Mouse (Mus musculus) erythroid progenitor cell, adult 5-6 weeks (primary cell): ENCODE measurements around the gene Ceacam15. TPM values are rescaled to one million over a fixed set of nuclear protein-coding genes. Genes with fewer than 3 reads are reported as not detected.
"Not testable (repeated sequence)": the region's sequence is repeated elsewhere in the genome, so short reads cannot be mapped to it uniquely, and the experiment has no call there.

Experiments
- ATAC-seq: replicated peaks from 2 replicates; pipeline ENCODE4 v1.8.0; 2016; ENCODE audit warnings: moderate number of reproducible peaks, mild to moderate bottlenecking, moderate TSS enrichment, inconsistent platforms; ENCODE audit not compliant: poor library complexity, low FRiP score, severe bottlenecking
- total RNA-seq, 2 experiments: library from RNA; stranded (forward) in 1 of 2; stranded (reverse) in 1 of 2; fragments of 150-400 nt in 1 of 2; fragments of 186-747, 209-891 nt in 1 of 2; gene quantifications; 2 replicates each; pipeline versions ENCODE4 v1.2.3 to v1.2.4; 2015 to 2017; ENCODE audit warnings: low replicate concordance in 2 of 2

The Ceacam15 gene
- total RNA-seq (2015; ENCODE audit: low replicate concordance), result not detected in 2 replicates
- not detected in 2 replicates for total RNA-seq (2017; ENCODE audit: low replicate concordance)

DNA sequence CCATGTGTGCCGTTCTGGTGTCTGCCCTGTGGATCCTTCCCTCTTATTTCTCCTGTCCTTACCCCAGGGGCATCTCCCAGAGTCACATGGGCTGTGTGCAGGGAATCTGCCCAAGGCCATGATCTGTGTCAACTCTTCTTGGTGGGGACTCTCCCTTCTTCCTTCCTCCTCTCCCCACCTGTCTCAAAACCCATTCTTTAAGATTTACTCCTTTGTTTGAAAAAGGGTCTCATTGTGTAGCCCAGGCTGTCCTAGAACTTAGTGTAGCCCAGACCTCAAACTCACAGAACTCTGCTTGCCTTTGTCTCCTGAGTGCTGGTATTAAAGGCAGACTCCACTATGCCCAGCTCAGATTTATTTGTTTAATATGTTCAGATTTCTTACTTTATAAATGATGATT, at the start of gene Ceacam15:
TSS of gene Ceacam15 (minus strand) at position 101 of the 400 bp plus-strand sequence.
- ATAC-seq, result no peak

DNA sequence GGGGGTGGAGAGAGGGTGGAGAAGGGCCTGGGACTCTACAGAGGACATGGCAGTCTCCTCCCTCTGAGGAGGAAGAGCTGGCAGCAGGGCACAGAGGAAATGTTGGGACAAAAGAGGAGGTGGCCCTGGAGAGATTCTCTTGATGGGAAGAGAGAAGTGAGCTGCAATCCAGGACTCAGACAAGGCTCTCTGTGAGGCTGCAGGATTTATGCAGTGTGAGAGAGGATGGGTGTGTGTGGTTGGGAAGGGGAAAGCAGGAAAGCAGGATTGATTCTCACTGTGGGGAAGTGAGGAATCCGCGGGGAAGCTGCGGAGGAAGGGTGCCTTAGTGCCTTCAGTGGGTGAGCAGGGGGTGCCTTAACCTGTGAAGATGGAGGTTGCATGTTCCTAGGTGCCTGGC, 47.0 kb upstream of the Ceacam15 start:
- ATAC-seq, result not testable (repeated sequence)

DNA sequence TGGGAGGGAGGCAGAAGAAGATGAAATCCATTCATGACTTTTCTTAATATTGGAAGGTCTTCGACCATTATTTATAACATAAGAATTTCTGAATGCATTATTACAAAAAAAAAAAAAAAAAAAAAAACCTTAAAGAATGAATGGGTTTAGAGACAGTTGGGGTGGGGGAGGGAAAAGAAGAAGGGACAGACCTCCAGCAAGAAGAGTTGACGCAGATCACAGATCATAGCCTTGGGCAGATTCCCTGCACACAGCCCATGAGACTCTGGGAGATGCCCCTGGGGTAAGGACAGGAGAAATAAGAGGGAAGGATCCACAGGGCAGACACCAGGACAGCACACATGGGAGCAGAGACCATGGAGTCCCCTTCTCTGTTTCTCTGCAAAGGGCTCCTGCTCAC, 46.1 kb upstream of the Ceacam15 start, which contains the start of gene Ceacam9:
TSS of gene Ceacam9 (plus strand) at position 301 of the 400 bp plus-strand sequence.
- ATAC-seq, result no peak

DNA sequence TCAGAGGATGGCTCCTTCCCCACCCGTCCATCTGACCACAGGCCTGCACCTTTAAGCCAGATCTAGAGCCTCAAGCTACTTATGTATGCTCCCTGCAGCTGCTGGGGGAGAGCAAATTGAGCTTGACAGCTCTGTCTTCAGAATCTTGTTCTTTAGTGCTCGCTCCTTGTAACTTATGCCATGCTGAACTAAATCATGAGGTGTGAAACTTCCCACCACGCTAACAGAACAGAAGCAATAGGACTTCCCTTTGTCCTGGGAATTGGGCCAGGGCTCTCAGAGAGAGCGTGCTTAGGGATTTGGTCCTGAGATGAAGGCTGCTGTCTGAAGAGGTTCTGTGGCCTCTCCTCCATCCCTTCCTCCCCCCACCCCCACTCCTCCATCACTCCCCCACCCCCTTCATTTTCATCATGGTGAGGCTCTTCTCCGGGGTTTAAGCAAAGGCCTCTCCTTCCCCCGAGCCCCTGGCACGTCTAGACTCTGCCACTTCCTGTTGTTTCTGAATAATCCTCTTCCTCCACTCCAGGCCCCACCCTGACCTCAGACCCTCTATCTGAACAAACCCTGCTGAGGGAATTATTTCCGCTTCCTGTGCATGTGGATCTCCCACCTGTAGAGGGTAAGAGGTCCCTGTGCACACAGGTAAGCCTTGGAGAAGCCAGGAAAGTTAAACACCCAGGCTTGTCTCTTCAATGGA, 41.1 kb upstream of the Ceacam15 start:
- not testable (repeated sequence) for ATAC-seq

DNA sequence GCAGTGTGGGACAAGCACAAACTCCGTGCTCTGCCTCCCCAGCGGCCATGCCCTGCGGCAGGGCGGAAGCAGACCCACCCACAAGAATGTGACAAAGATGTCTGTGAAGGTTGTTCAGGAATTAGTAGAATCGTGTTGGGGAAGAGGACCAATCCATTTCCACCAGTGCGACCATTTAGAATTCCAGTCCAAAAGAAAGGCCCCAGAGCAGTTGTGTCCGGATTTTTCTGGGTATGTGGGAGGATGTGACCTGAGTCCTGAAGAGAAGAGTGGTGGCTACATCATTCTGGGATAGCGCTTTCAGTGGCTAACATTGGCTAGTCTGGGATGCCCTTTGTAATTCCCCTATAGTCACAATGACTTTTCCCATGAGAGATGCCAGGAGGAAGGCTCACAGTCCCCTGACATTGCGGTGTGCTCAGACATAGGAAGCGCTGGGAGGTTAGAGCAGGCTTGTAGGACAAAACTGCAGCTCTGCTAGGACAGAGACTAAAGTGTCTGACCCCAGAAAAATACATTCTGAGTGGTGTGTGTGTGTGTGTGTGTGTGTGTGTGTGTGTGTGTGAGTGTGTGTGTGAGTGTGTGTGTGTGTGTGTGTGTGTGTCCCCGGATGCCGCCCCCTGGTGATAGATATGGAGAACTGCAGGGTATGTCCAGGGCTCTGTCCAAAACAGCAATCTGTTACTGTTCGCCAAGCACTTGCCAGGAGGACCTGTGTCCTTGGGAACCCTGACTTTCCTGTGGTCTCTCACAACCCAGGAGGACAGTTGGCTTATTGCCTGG, 37.3 kb upstream of the Ceacam15 start:
- ATAC-seq, result no peak

DNA sequence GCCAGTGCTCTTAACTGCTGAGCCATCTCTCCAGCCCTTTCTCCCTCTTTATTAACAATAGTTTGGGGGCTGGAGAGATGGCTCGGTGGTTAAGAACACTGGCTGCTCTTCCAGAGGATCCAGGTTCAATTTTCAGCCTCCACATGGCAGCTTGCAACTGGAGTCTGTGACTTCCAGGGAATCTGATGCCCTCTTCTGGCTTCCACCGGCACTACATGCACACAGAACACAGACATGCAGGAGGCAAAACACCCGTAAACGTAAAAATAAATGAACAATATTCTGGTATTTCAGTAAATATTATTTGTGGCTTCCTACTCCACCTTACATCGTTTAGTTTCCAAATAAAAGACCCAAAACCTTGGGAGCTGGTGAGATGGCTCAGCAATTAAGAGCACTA, 35.1 kb upstream of the Ceacam15 start:
- ATAC-seq, result no peak

DNA sequence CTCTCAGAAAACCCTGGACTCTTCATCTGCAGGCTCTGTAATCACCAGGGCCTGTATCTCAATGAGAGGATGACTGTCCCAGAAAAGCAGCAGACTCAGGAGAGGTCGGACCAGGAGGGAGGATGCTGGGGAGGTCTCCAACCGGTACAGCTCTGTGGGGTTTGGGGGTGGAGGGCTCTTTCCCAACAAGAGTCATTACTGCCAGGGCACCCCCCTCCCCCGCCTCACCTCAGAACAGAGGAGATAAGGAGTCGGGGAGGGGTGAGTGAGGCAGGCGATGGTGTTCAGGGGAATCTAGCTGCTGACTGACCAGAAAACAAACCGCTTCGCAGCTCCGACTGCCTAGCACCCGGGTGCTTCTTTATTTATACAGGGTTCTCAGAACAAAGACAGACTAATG, 32.7 kb upstream of the Ceacam15 start:
- ATAC-seq, result no peak

DNA sequence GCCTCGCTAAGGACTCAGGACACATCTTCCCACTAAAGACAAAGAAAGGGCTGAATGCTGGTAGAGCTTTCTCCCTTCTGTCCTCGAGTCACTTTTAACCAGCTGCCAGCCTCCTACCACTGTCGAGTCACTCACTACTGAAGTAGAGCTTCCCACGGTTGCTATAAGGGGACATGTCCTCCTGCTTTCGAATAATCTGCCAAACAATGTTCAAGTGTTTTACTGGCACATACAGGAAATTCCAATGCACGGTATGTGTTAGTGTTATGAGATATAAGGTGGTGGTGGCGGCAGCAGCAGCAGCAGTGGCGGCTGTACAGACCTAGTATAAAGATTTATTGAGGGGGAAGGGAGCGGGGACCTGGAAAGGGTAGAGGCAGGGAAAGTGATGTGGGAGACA, 30.9 kb upstream of the Ceacam15 start:
- no peak for ATAC-seq

DNA sequence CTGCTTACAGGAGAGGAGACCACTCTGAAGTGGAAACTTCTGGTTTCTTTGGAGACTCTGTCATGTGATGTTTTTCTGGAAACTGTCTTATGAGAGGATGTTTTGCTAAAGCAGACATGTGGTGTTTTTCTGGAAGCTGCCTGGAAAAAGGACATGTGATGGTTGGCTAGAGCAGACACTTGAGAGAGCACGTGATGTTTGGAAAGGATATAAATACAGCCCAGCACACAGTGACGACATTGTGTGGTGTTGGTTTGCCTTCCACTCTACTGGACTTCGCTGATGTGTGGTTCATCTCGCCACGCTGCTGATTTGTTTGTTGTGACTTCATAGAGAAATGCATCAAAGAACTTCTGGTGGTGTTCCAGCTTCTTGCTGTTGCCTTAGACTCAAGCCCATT, 25.1 kb upstream of the Ceacam15 start:
- no peak for ATAC-seq

DNA sequence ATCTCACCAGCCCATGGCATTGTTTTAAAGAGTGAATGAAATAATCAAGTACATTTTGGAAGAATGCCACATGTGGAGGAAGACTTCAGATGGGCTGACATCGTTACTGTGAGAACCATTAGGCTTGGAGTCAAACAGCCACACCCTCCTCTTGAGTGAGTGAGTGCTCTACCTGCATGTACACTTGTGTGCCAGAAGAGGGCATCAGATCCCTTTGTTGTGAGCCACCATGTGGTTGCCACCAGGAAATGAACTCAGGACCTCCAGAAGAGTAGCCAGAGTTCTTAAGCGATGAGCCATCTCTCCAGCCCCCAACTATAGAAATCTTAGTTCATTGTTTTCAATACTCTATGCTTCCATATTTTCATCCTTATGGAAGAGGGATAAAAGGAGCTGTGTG, 23.5 kb upstream of the Ceacam15 start:
- ATAC-seq, result peak; percentile 61; the same call in 1 of the 2 replicates

DNA sequence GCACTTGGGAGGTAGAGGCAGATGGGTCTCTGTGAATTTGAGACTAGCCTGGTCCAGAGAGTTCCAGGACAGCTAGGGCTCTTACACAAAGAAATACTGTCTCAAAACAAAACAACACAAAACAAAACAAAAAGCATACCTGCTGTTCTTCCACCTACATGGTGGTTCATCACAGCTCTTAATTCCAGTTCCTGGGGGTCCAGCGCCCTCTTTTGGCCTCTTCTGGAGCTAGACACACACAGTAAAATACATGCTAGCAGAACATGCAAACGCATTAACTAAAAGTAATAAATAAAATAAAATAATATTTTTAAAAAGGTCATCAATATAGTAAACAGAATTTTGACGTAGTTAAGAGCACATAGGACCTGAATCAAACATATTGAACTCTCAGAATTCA, 19.5 kb upstream of the Ceacam15 start:
- ATAC-seq, result no peak

DNA sequence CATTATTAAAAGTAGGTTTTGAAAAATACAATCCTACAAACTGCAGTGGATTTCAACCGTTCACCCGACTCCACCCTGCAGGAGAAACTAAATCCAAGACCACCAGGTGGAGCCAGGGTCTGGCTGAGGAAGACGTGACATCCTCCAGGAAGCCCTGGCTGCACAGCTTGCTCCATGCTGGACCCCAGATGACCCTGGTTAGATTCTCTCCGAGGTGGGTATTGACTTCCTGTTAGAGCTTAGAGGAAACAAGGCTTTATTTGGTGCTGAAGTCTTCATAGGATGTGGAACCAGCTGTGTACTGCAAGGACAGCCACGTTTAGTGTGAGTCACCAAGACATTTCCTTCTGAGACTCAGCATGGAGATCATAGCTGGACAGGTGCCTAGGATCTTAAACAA, 13.7 kb upstream of the Ceacam15 start:
- ATAC-seq, result no peak

DNA sequence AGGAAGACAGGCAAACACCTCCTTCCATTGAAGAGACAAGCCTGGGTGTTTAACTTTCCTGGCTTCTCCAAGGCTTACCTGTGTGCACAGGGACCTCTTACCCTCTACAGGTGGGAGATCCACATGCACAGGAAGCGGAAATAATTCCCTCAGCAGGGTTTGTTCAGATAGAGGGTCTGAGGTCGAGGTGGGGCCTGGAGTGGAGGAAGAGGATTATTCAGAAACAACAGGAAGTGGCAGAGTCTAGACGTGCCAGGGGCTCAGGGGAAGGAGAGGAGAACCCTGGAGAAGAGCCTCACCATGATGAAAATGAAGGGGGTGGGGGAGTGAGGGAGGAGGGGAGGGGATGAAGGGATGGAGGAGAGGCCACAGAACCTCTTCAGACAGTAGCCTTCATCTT, 4.7 kb upstream of the Ceacam15 start:
- not testable (repeated sequence) for ATAC-seq

DNA sequence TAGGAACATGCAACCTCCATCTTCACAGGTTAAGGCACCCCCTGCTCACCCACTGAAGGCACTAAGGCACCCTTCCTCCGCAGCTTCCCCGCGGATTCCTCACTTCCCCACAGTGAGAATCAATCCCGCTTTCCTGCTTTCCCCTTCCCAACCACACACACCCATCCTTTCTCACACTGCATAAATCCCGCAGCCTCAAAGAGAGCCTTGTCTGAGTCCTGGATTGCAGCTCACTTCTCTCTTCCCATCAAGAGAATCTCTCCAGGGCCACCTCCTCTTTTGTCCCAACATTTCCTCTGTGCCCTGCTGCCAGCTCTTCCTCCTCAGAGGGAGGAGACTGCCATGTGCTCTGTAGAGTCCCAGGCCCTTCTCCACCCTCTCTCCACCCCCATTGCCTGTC, 806 bp downstream of the Ceacam15 start:
- not testable (repeated sequence) for ATAC-seq

DNA sequence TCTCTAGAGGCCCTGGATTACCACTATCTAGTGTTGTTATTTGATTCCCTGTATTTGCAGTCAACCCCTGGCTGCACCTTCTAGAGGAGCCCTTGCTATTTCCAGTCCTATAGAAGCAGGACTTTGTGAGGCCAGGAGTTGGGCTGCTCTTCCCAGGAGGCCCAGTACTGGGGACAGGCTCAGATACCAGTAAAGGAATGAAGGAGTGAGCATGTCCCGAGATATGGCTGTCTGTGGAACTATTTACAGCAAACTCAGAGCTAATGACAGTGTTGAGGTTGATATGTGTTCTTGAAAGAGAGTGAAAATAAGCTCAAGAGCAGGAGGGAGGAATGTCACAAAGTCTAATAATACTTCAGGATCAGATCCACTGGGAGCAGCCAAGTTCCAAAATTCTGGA, 1.7 kb downstream of the Ceacam15 start:
- ATAC-seq, result no peak

DNA sequence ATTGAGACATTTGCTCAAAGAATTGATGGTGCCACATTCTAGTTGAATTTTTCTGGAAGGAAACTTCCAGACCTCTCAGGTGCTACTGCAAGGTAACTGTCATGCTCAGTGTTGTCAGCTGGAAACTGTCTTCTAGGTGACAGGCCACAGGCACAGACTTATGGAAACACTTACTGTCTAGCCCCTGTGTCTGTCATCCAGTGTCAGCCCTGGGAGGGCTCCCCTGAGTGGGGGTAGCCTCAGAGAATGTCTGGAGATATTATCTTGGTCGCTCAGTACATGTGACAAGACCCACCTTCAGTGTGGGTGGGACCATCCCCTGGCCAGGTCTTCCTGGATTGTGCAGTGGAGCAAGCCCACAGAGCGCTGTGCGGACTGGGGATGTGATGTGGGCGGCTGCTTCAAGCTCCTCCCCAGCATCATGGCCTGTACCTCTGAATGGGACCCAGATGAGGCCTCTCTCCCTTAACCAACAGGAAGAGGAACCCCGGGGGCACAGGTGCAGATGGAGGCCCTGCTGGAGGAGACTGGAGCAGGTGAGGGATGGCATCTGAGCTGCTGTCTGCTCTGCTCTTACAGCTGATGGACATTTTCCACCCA, 7.1 kb downstream of the Ceacam15 start:
- ATAC-seq, result not testable (repeated sequence)

DNA sequence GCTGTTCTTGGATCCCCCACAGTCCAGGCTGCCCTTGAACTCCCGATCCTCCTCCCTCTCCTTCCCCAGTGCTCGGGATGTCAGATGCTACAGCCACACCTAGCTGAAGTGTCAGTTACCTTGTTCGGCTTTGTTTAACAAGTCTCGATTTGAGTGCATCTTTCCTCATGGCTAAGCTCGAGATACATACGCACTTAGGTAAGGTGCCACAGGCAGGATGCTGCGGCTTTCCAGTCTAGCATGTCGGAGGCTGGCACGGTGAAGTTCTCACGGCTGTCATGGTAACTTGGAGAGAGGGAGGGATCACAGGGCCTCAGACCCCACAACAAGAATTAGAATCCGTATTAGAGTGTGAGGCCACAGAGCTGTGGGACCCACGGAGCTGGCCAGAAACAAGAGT, 31.2 kb downstream of the Ceacam15 start:
- no peak for ATAC-seq

DNA sequence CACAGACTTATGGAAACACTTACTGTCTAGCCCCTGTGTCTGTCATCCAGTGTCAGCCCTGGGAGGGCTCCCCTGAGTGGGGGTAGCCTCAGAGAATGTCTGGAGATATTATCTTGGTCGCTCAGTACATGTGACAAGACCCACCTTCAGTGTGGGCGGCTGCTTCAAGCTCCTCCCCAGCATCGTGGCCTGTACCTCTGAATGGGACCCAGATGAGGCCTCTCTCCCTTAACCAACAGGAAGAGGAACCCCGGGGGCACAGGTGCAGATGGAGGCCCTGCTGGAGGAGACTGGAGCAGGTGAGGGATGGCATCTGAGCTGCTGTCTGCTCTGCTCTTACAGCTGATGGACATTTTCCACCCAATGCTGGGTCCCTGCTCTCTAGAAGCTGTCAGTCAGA, 32.4 kb downstream of the Ceacam15 start:
- not testable (repeated sequence) for ATAC-seq

DNA sequence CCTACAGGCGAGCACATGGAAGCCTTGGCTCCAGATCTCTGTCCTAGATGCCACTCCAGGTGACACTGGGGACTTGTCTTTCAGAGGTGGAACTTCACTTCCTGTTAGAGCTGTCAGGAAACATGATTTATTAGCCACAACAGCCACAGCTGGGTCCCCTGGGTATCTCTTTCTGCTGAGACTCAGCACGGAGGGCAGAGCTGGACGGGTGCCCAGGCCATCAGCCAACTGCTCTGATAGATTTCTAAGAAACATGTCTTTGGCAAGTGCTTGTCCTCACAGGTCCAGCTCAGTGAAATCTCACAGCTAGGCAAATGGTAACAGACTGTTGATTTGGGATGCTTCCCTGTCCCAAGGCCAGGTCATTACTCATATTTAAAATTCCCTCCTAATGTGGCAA, 36.5 kb downstream of the Ceacam15 start:
- no peak for ATAC-seq

DNA sequence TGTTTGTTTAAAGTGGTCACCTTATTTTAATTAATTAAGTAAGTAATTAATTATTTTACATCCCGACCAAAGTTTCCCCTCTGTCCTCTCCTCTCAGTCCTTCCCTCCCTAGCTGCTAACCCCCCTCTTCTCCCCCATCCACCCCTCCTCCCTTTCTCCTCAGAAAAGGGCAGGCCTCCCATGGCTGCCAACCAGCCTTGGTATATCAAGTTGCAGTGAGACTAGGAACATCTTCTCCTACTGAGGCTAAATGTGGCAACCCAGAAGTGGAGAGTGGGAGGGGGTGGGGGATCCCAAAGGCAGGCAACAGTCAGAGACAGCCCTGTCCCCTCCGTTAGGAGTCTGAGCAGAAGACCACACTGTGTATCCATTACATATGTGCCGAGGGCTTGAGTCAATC, 40.4 kb downstream of the Ceacam15 start:
- no peak for ATAC-seq

DNA sequence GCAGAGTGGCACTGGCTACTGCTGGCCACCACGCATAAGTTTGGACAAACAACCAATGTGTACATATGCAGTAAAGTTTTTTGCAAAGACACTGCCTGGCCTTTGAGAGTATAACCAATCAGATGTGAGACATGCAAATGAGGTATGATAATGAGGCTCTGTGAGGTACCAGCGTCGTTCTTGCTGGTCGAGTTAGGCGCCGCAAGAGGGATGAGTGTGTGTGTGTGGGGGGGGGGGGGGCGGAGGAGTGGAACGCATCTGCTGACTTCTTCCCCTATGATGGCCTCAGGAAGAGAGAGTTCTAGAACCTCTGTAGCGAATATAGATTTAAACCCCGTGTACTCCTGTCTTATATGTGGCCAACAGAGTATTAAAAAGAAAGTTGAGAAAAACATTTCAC, 41.6 kb downstream of the Ceacam15 start:
- ATAC-seq, result not testable (repeated sequence)
